Mouse (Mus musculus) hindbrain, embryonic 11.5 days (tissue): ENCODE results near the gene Fmn2. TPM values are rescaled to one million over a fixed set of nuclear protein-coding genes. Genes with fewer than 3 reads are reported as not detected.

Experiments
- ATAC-seq: fragments of 200-750 bp; cut with Nextera tagmentation; 2 replicates; pipeline ENCODE4 v1.8.0; 2017; ENCODE audit warnings: mild to moderate bottlenecking, moderate TSS enrichment, moderate library complexity; ENCODE audit not compliant: low FRiP score
- DNase-seq: peaks from one replicate; pipeline ENCODE4 v3.0.0-alpha.2; 2015; ENCODE audit warnings: low spot score
- H3K27ac ChIP-seq: fragments of 300-500 bp; sonication (generic); 2 replicates; pipeline ENCODE4 v1.5.1; 2014; ENCODE audit warnings: mild to moderate bottlenecking, low read depth, low read length
- H3K27me3 ChIP-seq: fragments of 300-500 bp; sonication (generic); 2 replicates; pipeline ENCODE4 v1.6.1; 2014; ENCODE audit warnings: mild to moderate bottlenecking, low read length, moderate library complexity, mixed read lengths; ENCODE audit not compliant: control insufficient read depth, insufficient read depth
- H3K36me3 ChIP-seq: fragments of 300-500 bp; sonication (generic); 2 replicates; pipeline ENCODE4 v1.6.1; 2014; ENCODE audit warnings: mild to moderate bottlenecking, low read length, moderate library complexity, mixed read lengths; ENCODE audit not compliant: control insufficient read depth, insufficient read depth
- H3K4me1 ChIP-seq: fragments of 300-500 bp; sonication (generic); replicated peaks from 2 replicates; pipeline ENCODE4 v1.6.1; 2014; ENCODE audit warnings: low read length, mixed read lengths; ENCODE audit not compliant: control insufficient read depth, insufficient read depth
- H3K4me2 ChIP-seq: fragments of 300-500 bp; sonication (generic); replicated peaks from 2 replicates; pipeline ENCODE4 v1.6.1; 2014; ENCODE audit warnings: mild to moderate bottlenecking, low read depth, low read length
- H3K4me3 ChIP-seq: fragments of 300-500 bp; sonication (generic); 2 replicates; pipeline ENCODE4 v1.5.1; 2014; ENCODE audit warnings: low read depth, low read length
- H3K9ac ChIP-seq: fragments of 300-500 bp; sonication (generic); 2 replicates; pipeline ENCODE4 v1.6.1; 2014; ENCODE audit warnings: low read depth, low read length
- H3K9me3 ChIP-seq: fragments of 300-500 bp; sonication (generic); 2 replicates; pipeline ENCODE4 v1.6.1; 2016; ENCODE audit warnings: low read length; ENCODE audit not compliant: control insufficient read depth
- WGBS: fragments of 180-500 bp; shearing (Covaris S2); extraction: QIAGEN DNeasy Blood & Tissue Kit; methylation state at CpG from one replicate; pipeline ENCODE4 v1.1.7; 2014; 5-methylcytosine and 5-hydroxymethylcytosine counted together
- polyA plus RNA-seq: library from polyadenylated mRNA; unstranded; fragments of >200 nt; fragmentation: Nextera tagmentation; extraction: Ambion mirVana; gene quantifications from 2 replicates; pipeline ENCODE4 v1.2.1, GENCODE M21; 2014

The Fmn2 gene
- polyA plus RNA-seq, 1 experiment from 2014 or later: 11.3 TPM

DNA sequence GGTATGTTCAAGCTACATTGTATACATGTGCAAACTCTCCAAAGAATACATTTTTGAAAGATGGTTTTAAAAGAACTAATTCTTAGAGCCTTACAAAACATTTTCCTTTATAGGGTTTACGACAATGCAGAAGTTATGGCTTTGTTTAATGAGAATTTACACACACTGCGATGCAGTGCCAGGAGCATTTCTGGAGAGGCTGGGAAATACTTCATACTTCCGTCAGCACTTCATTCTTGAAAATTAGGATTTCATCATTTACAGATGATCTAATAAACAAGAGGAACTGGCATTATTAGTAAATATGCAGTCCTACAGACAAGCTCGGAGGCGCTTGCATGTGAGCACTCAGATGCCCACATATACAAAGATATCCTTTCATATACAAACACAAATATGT is 199.2 kb downstream of the Fmn2 start:
- Histone ChIP-seq H3K36me3 (no peaks in the 10 kb centered on the region), H3K27me3 (no peaks in the 10 kb centered on the region), H3K9ac (no peak overlapping the region), H3K27ac (no peak overlapping the region), H3K4me2 (no peak overlapping the region), H3K9me3 (no peaks in the 10 kb centered on the region), H3K4me1 (no peaks in the 10 kb centered on the region), H3K4me3 (no peak overlapping the region)
- ATAC-seq (no peak), DNase-seq (no peak)
- WGBS: 96% methylated on average over 5 of the region's 5 CpGs

DNA sequence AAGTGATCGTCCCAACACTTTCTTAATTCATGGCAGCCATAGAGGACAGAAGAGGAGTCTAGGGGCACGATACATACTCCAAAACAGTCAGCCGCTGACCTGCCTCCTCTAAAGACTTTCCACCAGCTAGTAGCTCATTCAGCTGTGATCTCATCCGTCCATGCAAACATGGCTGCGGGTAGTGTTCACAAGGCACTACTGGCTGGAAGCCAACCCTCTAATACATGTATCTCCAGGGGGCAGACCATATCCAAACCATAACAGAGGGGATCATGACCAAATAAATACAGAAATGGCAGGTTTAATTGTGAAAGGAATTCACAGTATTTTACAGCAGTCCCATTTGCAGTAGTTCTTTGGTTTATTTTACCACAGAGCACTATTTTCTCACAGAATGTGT is 200.2 kb downstream of the Fmn2 start:
- ATAC-seq (no peak), DNase-seq (no peak)
- 78% methylated on average over 5 of the region's 5 CpGs for WGBS
- Histone ChIP-seq H3K27ac (no peak overlapping the region), H3K27me3 (no peaks in the 10 kb centered on the region), H3K9ac (no peak overlapping the region), H3K4me3 (no peak overlapping the region), H3K4me1 (no peaks in the 10 kb centered on the region), H3K36me3 (no peaks in the 10 kb centered on the region), H3K4me2 (no peak overlapping the region), H3K9me3 (no peaks in the 10 kb centered on the region)

DNA sequence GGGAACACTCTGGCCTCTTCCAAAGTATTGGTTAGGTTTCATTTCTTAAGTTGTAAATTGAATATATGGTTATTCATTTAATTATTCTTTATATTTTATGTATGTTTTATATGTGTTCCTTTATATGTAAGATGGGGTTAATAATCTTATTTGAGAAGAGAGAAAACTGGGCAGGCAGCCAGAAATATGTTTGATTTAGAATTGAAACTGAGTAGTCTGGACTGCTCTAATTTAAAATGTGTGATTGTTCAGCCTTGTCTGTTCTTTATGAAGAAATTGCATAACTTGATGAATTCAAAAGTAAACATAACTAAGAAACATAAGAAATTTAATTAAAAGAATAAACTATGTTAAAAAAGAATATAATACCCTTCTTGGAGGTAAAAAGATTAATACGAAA is 202.3 kb downstream of the Fmn2 start:
- Histone ChIP-seq H3K27me3 (no peaks in the 10 kb centered on the region), H3K27ac (no peak overlapping the region), H3K9me3 (no peaks in the 10 kb centered on the region), H3K4me1 (no peaks in the 10 kb centered on the region), H3K36me3 (no peaks in the 10 kb centered on the region), H3K9ac (no peak overlapping the region), H3K4me3 (no peak overlapping the region), H3K4me2 (no peak overlapping the region)
- no peak for ATAC-seq
- no peak for DNase-seq
- 92% methylated on average over 1 of the region's 1 CpGs for WGBS

GRCm38 (mm10) chr1:174719729-174720458 is 218.3 kb downstream of the Fmn2 start:
- Histone ChIP-seq H3K9me3 (no peaks in the 10 kb centered on the region), H3K36me3 (no peaks in the 10 kb centered on the region), H3K27ac (no peak overlapping the region), H3K4me2 (no peak overlapping the region), H3K4me1 (no peaks in the 10 kb centered on the region), H3K4me3 (no peak overlapping the region), H3K9ac (no peak overlapping the region), H3K27me3 (no peaks in the 10 kb centered on the region)
- ATAC-seq (0 out of 2 replicates have a peak, but pooled peaks have one; percentile 68), DNase-seq (no peak)
- 88% methylated on average over 12 of the region's 12 CpGs for WGBS

DNA sequence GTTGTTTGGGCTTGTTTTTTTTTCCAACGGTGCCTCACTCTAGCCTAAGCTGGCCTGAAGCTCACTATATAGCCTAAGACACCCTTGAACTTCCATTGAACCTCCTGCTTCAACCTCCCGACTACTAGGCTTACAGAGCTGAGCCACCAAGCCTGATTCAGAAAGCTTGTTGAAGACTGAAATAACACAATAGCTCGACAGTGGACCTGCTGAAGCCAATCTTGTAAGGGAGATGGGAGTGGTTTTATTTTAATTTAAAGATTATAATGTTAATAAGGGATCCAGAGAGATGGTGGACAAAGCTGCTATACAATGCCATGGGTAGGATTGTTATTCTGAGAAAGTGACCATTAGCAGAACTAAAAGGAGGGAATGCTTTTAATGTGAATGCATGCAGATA is 227.1 kb downstream of the Fmn2 start:
- Histone ChIP-seq H3K36me3 (no peaks in the 10 kb centered on the region), H3K27ac (no peak overlapping the region), H3K4me1 (no peaks in the 10 kb centered on the region), H3K9me3 (no peaks in the 10 kb centered on the region), H3K27me3 (no peaks in the 10 kb centered on the region), H3K4me2 (no peak overlapping the region), H3K9ac (no peak overlapping the region), H3K4me3 (no peak overlapping the region)
- ATAC-seq (no peak), DNase-seq (no peak)
- 86% methylated on average over 3 of the region's 3 CpGs for WGBS

DNA sequence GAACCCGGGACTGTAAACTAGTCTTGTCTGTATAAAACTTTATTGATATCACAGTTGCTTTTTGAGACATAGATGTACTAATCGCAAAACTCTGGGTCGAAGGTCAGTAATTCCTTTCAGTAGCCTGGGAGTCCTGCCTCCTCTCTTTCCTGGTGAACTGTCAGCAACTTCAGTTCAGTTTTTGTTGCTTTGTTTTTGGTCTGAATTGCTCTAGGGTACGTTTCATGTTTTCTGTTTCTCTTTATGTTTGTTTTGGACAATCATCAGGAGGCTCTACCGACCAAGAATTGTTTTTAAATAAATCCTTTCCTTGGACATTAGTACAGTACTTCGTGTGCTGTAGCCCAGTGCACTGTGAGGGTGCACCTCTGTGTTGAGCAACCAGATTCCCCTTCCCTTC is 231.1 kb downstream of the Fmn2 start:
- WGBS: 76% methylated on average over 6 of the region's 6 CpGs
- Histone ChIP-seq H3K4me2 (no peak overlapping the region), H3K9ac (no peak overlapping the region)

GRCm38 (mm10) chr1:174738958-174739357 is 237.3 kb downstream of the Fmn2 start:
- Histone ChIP-seq H3K36me3 (no peaks in the 10 kb centered on the region), H3K9me3 (no peaks in the 10 kb centered on the region), H3K27me3 (no peaks in the 10 kb centered on the region), H3K4me3 (no peak overlapping the region), H3K27ac (no peak overlapping the region), H3K4me2 (no peak overlapping the region), H3K4me1 (no peaks in the 10 kb centered on the region), H3K9ac (no peak overlapping the region)
- ATAC-seq: no peak
- no peak for DNase-seq
- WGBS: 82% methylated on average over 8 of the region's 8 CpGs

More for the DNA sequence above, 231.1 kb downstream of the Fmn2 start:
- Histone ChIP-seq H3K27ac (no peak overlapping the region), H3K36me3 (no peaks in the 10 kb centered on the region), H3K4me1 (no peaks in the 10 kb centered on the region), H3K4me3 (no peak overlapping the region), H3K9me3 (no peaks in the 10 kb centered on the region), H3K27me3 (no peaks in the 10 kb centered on the region)
- ATAC-seq (no peak), DNase-seq (no peak)

DNA sequence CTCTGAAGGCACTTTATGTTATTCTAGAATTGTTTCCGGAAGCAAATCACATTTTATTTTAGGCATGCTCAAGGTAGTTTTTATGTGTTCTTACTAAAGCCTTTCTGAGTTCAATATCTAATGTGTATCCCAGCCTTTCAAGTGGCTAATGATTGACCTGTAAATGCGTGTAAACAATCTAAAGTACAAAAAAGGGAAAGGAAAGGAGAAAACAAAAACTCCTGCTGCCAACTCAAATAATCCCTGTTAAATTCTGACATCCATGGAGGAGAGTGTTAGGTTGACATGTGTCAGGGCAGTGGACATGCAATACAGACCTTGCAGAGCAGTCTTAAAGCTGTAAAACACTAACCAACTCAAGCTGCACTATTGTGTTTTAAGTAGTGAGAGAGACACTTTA is 241.0 kb downstream of the Fmn2 start:
- DNase-seq (no peak), ATAC-seq (no peak)
- 82% methylated on average over 2 of the region's 2 CpGs for WGBS
- Histone ChIP-seq H3K27me3 (no peaks in the 10 kb centered on the region), H3K9me3 (no peaks in the 10 kb centered on the region), H3K4me2 (no peak overlapping the region), H3K4me1 (no peaks in the 10 kb centered on the region), H3K36me3 (no peaks in the 10 kb centered on the region), H3K9ac (no peak overlapping the region), H3K4me3 (no peak overlapping the region), H3K27ac (no peak overlapping the region)

DNA sequence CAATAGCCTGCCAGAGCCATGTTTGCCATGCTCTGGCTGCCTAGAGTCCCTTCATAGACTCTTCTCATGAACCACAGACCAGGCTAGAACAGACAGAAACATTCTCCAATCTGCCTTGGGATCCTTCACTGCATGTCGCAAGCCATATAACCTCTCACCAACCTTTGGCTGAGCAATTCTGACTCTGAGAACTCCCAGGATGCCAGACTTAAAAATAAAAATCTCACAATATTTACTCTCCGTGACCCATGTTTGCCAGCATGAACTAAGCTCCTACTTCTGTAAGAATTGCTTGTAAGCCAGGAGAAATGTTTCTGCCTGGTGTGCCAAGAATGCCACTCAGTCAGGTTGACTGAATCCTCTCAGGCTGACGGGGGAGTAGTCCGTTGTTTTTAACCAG is 246.9 kb downstream of the Fmn2 start:
- ATAC-seq (no peak), DNase-seq (no peak)
- Histone ChIP-seq H3K4me1 (no peaks in the 10 kb centered on the region), H3K9ac (no peak overlapping the region), H3K27ac (no peak overlapping the region), H3K36me3 (no peaks in the 10 kb centered on the region), H3K4me3 (no peak overlapping the region), H3K9me3 (no peaks in the 10 kb centered on the region), H3K27me3 (no peaks in the 10 kb centered on the region), H3K4me2 (no peak overlapping the region)
- WGBS: 81% methylated on average over 4 of the region's 4 CpGs
